Mouse (Mus musculus) activated CD4-positive, CD25-positive, alpha-beta regulatory T cell, adult 9 weeks (primary cell): ENCODE results near the gene Gpr119. TPM values are rescaled to one million over a fixed set of nuclear protein-coding genes. Genes with fewer than 3 reads are reported as not detected.

Source experiments
- polyA plus RNA-seq: library from polyadenylated mRNA; unstranded; fragments of 100-300 nt; shearing (Covaris generic); gene quantifications from one replicate; pipeline ENCODE4 v1.2.1, GENCODE M21; 2017

The Gpr119 gene
- not detected for polyA plus RNA-seq

GRCm38 (mm10) chrX:48674171-48674570 lies at the start of gene Gpr119:
Gpr119 (minus strand) TSS chrX:48674478.

GRCm38 (mm10) chrX:48694864-48695371 lies 20.6 kb upstream of the Gpr119 start, which contains the start of gene Rbmx2:
Rbmx2 (plus strand) TSS chrX:48695004.

DNA sequence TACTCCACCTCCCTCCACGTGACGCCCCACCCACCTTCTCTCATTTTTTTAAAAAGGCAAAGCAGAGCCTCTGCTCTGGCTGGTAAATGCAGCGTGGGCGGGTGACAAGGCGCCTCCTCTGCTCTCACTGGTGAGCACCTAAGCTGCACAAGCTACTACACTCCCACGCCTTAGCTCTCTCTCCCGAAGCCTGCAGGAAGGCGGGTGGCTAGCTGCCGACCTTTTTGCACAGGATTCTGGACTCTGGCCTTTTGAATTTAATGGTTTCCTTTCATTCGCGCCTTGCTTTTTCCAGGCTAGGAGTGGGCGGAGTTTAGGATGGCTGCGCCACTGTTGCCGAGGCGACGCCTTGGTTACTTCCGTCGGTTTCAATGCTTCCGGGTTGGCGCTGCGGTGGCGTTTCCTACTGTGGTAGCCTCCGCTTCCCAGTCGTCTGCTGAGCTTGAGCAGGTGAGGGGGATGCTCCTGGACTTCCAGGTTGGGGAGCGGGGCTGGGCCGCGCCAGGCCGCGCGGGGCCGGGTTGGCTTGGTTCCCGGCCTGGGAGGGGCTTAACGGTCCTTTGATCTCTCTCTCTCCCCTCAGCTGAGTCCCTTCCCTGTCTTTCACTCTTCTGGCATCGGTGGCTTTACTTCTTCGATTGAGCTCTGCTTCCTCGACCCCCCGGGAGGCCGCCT lies 50.8 kb downstream of the Gpr119 start, which contains the start of gene Slc25a14:
Gene Slc25a14 (plus strand): TSS at position 35 of the 675 bp plus-strand sequence.

Other genes starting within 250 kb of the Gpr119 start
- gene Elf4, start 211.3 kb downstream of the Gpr119 start, polyA plus RNA-seq: 29.2 TPM
- 51.4 TPM for gene Aifm1, start 160.9 kb downstream of the Gpr119 start, polyA plus RNA-seq
- gene Rab33a, start 155.2 kb downstream of the Gpr119 start, polyA plus RNA-seq: 0.24 TPM
- 14.8 TPM for gene Zfp280c, start 80.0 kb downstream of the Gpr119 start, polyA plus RNA-seq
- gene Slc25a14, start 51.1 kb downstream of the Gpr119 start, polyA plus RNA-seq: 13.4 TPM
- 17.1 TPM for gene Rbmx2, start 20.5 kb upstream of the Gpr119 start, polyA plus RNA-seq
- not detected for gene Gm595, start 203.2 kb upstream of the Gpr119 start, polyA plus RNA-seq